Mouse (Mus musculus): ENCODE measurements around the gene Tnfsf13.

DNA sequence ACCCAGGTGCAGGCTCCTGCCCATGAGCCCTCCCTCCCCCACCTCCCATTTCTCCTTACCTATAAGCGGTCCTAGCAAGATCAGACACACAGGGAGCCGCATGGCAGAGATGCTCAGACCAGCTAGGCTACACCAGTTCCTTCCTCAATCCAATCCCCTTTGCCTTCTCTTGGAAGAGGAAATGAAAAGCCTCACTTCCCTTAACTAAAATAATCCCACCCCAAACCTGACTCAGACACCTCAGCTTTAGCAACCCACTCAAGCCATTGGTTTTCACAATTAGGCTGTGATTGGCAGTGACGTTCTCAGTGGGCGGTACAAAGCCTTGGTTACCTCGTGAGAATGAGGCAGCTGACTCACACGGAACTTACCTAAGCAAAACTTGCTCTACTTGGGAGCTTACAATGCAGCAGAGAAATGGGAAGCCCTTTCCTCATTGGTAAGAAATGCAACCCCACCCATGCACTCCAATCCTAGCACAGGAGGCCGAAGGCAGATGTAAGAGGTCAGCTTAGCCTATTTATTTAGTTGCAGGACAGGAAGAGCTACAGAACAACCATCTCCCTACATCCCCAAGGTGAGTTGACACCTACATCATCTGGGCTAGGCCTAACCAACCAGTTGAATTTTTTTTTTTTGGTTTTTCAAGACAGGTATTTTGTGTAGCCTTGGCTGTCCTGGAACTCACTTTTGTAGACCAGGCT, 19.5 kb downstream of the Tnfsf13 start, which contains the start of gene Cd68:
- no peak for TF ChIP-seq CTCF (IDR thresholded peaks at IDR 0.05; ENCODE audit: borderline replicate concordance, insufficient read depth, low read length)
- peak; percentile 49 for TF ChIP-seq POLR2A (IDR thresholded peaks at IDR 0.05; ENCODE audit: low read depth, low read length)

Measured in embryonic fibroblast, embryonic 13.5 days (primary cell).